Mouse (Mus musculus): ENCODE measurements around the gene Slc7a11. TPM values are rescaled to one million over a fixed set of nuclear protein-coding genes. Genes with fewer than 3 reads are reported as not detected.

Gene Slc7a11
- 100 to 1,000 TPM; 120 to 125 TPM for total RNA-seq (2023)

DNA sequence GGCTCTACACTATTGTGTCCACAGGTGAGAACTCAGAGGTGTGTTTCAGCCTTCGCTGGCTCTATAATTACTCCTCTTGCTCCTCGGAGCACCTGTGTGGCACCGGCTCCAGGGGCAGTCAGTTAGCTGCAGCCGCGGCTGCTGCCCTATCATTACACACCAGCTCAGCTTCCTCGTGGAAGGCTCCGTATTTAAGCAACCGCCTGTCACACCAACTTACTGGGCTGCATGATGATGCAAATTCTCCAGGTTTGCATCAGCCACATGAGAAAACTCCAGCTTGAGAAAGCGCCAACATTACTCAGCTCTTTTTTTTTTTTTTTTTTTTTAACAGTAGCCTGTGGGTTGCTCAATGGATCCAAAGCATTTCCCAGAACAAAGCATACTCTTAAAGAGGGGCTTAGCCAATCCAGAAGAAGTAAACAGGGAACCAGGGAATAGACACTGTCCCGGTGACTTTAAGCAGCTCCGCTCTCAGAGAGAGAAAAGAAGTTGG lies at the start of gene Slc7a11:
TSS of gene Slc7a11 (minus strand) at position 194 of the 496 bp plus-strand sequence.

